In genomic region chr11:57635148-57635547, GRCm38 (mm10) we compare ENCODE assay signal across 18 mouse cellular contexts. TPM values are rescaled to one million over a fixed set of nuclear protein-coding genes. Genes with fewer than 3 reads are reported as not detected.
DNase-seq lines count a peak whose midpoint lies in the region; ATAC-seq lines count a peak whose summit lies in the region.
"Had no signal": no experiment of that assay in that cellular context is flagged by ENCODE, and none has a peak within 500 bp of the region (broad histone marks: within the 10 kb centered on the region; RNA-seq: fewer than 3 reads in every experiment).

No protein-coding gene starts in this region.

- H3K36me3 ChIP-seq in midbrain, embryonic 14.5 days (ENCODE audit: control insufficient read depth, insufficient read depth, low read length): no peaks in the 10 kb centered on the region
- H3K36me3 ChIP-seq: forebrain, embryonic 12.5 days; heart, embryonic 15.5 days; limb, embryonic 15.5 days; liver, embryonic 15.5 days had no signal

- no peaks in the 10 kb centered on the region for H3K27me3 ChIP-seq in midbrain, embryonic 14.5 days (ENCODE audit: control insufficient read depth, insufficient read depth, low read length)

- 0 out of 2 replicates have a peak, but pooled peaks cover 7% of the 10 kb centered on the region for H3K4me1 ChIP-seq in midbrain, embryonic 14.5 days (ENCODE audit: control insufficient read depth, insufficient read depth, low read length)
- H3K4me1 ChIP-seq: liver, embryonic 15.5 days had no signal

- H3K4me2 ChIP-seq in midbrain, embryonic 14.5 days (ENCODE audit: low read length): 0 out of 2 replicates have a peak overlapping the region, but pooled peaks have one; percentile 17
- H3K4me2 ChIP-seq: forebrain, embryonic 12.5 days; heart, embryonic 15.5 days; hindbrain, embryonic 14.5 days; limb, embryonic 15.5 days; liver, embryonic 15.5 days had no signal

- peak; percentile 3 for DNase-seq in gastrocnemius, postnatal 14 days
- DNase-seq in gastrocnemius, postnatal 4 days (ENCODE audit: low spot score in 2 of 2): no peak
- DNase-seq in urinary bladder, postnatal 14 days (ENCODE audit: low spot score): peak; percentile 2
- no peak for DNase-seq in urinary bladder, postnatal 25 days (ENCODE audit: low spot score)
- DNase-seq in midbrain, embryonic 14.5 days: peak; percentile 71
- no peak for DNase-seq in cerebellum, postnatal 14 days
- no peak for DNase-seq in adrenal gland, adult 8-10 months
- DNase-seq: cerebellum, adult 2 months; gastrocnemius, postnatal 10 days; kidney, adult 8-10 months; right cerebral cortex, adult 18-20 months; thymus, postnatal 36 days had no signal

- WGBS in midbrain, embryonic 14.5 days: 3% methylated on average over 9 of the region's 9 CpGs

- ATAC-seq in midbrain, embryonic 14.5 days (ENCODE audit: low FRiP score, low TSS enrichment): no peak

- intact Hi-C loops in gastrocnemius, postnatal 14 days (cut with DNase I; ENCODE audit: low total_unique reads): no loop called here

- H3K9ac ChIP-seq in midbrain, embryonic 14.5 days (replicated peaks; ENCODE audit: low read length): no peak overlapping the region
- H3K9ac ChIP-seq: forebrain, embryonic 12.5 days; heart, embryonic 15.5 days; hindbrain, embryonic 14.5 days; limb, embryonic 15.5 days; liver, embryonic 15.5 days had no signal

- no peaks in the 10 kb centered on the region for H3K9me3 ChIP-seq in midbrain, embryonic 14.5 days (ENCODE audit: control insufficient read depth, low read length)
- H3K9me3 ChIP-seq: forebrain, embryonic 12.5 days; heart, embryonic 15.5 days; limb, embryonic 15.5 days; liver, embryonic 15.5 days had no signal

- no peak overlapping the region for H3K27ac ChIP-seq in midbrain, embryonic 14.5 days (replicated peaks; ENCODE audit: low read depth, low read length)
- H3K27ac ChIP-seq: forebrain, embryonic 12.5 days; heart, embryonic 15.5 days; hindbrain, embryonic 14.5 days; limb, embryonic 15.5 days; liver, embryonic 15.5 days; macrophage had no signal

- H3K4me3 ChIP-seq in midbrain, embryonic 14.5 days (replicated peaks; ENCODE audit: low read depth, low read length): no peak overlapping the region
- H3K4me3 ChIP-seq: forebrain, embryonic 12.5 days; heart, embryonic 15.5 days; limb, embryonic 15.5 days; liver, embryonic 15.5 days had no signal

RNA-seq across cellular contexts. Expression of gene Galnt10, which starts 10.1 kb away (rescaled TPM):
- 10 to 100 TPM; 11.3 to 12.4 TPM for total RNA-seq in gastrocnemius, postnatal 14 days (2021)
- 10 to 100 TPM; 16.9 to 18.8 TPM for total RNA-seq in gastrocnemius, postnatal 4 days (2021)
- polyA plus RNA-seq in midbrain, embryonic 14.5 days (2014; fragmentation: Nextera tagmentation; extraction: Ambion mirVana): 10.1 and 11.6 TPM in 2 replicates
- 10 to 100 TPM; 55.7 to 76.3 (median 61.3) TPM for total RNA-seq in adrenal gland, adult 8-10 months (2022)

Comparison
In these comparisons a context has a peak if more than half of its experiments do, and no peak if none do; other contexts are left out.
1. DNase-seq: peak in gastrocnemius, postnatal 14 days (single experiment), urinary bladder, postnatal 14 days (single experiment) and midbrain, embryonic 14.5 days (single experiment); none in gastrocnemius, postnatal 4 days (0 of 2), urinary bladder, postnatal 25 days (single experiment), cerebellum, postnatal 14 days (0 of 2) and adrenal gland, adult 8-10 months (single experiment).